Mouse (Mus musculus) hindbrain, postnatal 0 days (tissue): ENCODE results near the gene Fahd1. TPM values are rescaled to one million over a fixed set of nuclear protein-coding genes. Genes with fewer than 3 reads are reported as not detected.

Experiments used
- ATAC-seq: fragments of 200-750 bp; cut with Nextera tagmentation; 2 replicates; pipeline ENCODE4 v1.8.0; 2017; ENCODE audit warnings: mild to moderate bottlenecking, moderate TSS enrichment, moderate library complexity
- DNase-seq: peaks from one replicate; pipeline ENCODE4 v3.0.0-alpha.2; 2015; ENCODE audit warnings: low spot score
- H3K27ac ChIP-seq: fragments of 300-500 bp; sonication (generic); 2 replicates; pipeline ENCODE4 v1.5.1; 2014; ENCODE audit warnings: mild to moderate bottlenecking
- H3K27me3 ChIP-seq: fragments of 300-500 bp; sonication (generic); 2 replicates; pipeline ENCODE4 v1.6.1; 2014; ENCODE audit warnings: low read length, mixed read lengths; ENCODE audit not compliant: insufficient read depth
- H3K36me3 ChIP-seq: fragments of 300-500 bp; sonication (generic); 2 replicates; pipeline ENCODE4 v1.6.1; 2014; ENCODE audit warnings: low read length, mixed read lengths; ENCODE audit not compliant: insufficient read depth
- H3K4me1 ChIP-seq: fragments of 300-500 bp; sonication (generic); 2 replicates; pipeline ENCODE4 v1.6.1; 2014; ENCODE audit warnings: antibody characterized with exemption, low read length, mixed read lengths; ENCODE audit not compliant: insufficient read depth
- H3K4me2 ChIP-seq: fragments of 300-500 bp; sonication (generic); 2 replicates; pipeline ENCODE4 v1.6.1; 2014; ENCODE audit warnings: low read depth, mild to moderate bottlenecking, low read length, moderate library complexity, mixed read lengths
- H3K4me3 ChIP-seq: fragments of 300-500 bp; sonication (generic); 2 replicates; pipeline ENCODE4 v1.5.1; 2014; ENCODE audit warnings: low read length
- H3K9ac ChIP-seq: fragments of 300-500 bp; sonication (generic); replicated peaks from 2 replicates; pipeline ENCODE4 v1.6.1; 2014; ENCODE audit warnings: mild to moderate bottlenecking, low read length, moderate library complexity, mixed read lengths
- H3K9me3 ChIP-seq: fragments of 300-500 bp; sonication (generic); 2 replicates; pipeline ENCODE4 v1.6.1; 2016; ENCODE audit warnings: low read length, mixed read lengths
- CTCF ChIP-seq: IDR thresholded peaks from 2 replicates; pipeline ENCODE4 v1.5.1; 2016; ENCODE audit warnings: antibody characterized with exemption, control low read depth, low read depth
- WGBS: fragments of 180-500 bp; shearing (Covaris S2); extraction: QIAGEN DNeasy Blood & Tissue Kit; methylation state at CpG from one replicate; pipeline ENCODE4 v1.1.7; 2014; 5-methylcytosine and 5-hydroxymethylcytosine counted together
- polyA plus RNA-seq: library from polyadenylated mRNA; unstranded; fragments of >200 nt; fragmentation: Nextera tagmentation; extraction: Ambion mirVana; gene quantifications from 2 replicates; pipeline ENCODE4 v1.2.1, GENCODE M21; 2015
- total RNA-seq: library from RNA; depleted of rRNA; stranded (reverse); fragments of >200 nt; gene quantifications from 2 replicates; pipeline ENCODE4 v1.2.3, GENCODE M21; 2014

The Fahd1 gene
- total and polyA plus RNA-seq, 2 experiments from 2014 or later: 16.6 to 20.2 TPM

DNA sequence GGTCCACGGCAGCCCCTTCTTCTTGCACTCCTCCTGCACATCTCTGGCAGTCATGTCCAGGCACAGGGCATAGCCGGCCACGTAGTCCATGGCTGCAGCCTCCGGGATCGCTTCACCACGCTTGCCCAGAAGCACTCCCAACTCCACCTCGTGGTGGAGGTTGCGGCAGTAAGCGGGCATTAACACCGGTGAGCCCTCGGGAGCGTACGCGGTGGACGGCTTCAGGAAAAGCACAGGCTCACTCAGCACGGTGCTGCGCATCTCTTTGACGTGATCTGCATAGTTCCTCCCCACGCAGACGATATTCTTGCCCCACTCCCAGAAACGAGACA, 465 bp downstream of the Fahd1 start:
- Histone ChIP-seq H3K36me3 (peaks cover 7% of the 10 kb centered on the region), H3K9ac (peak overlapping the region; percentile 63), H3K4me2 (peak overlapping the region; percentile 82), H3K27ac (peak overlapping the region; percentile 90), H3K27me3 (no peaks in the 10 kb centered on the region), H3K4me3 (peak overlapping the region; percentile 85), H3K9me3 (no peaks in the 10 kb centered on the region), H3K4me1 (peaks cover 14% of the 10 kb centered on the region)
- peak; percentile 72 for TF ChIP-seq CTCF
- ATAC-seq (no peak; the same call in 1 of the 2 replicates), DNase-seq (no peak)
- WGBS: under 1% methylated on average over 21 of the region's 21 CpGs

- Histone ChIP-seq H3K4me2 (peak overlapping the region; percentile 82), H3K4me1 (peaks cover 14% of the 10 kb centered on the region), H3K9me3 (no peaks in the 10 kb centered on the region), H3K27ac (no peak overlapping the region), H3K9ac (no peak overlapping the region), H3K36me3 (peaks cover 6% of the 10 kb centered on the region), H3K4me3 (peak overlapping the region; percentile 85; the same call in 1 of the 2 replicates), H3K27me3 (no peaks in the 10 kb centered on the region)
- ATAC-seq (no peak), DNase-seq (no peak)
- no peak for TF ChIP-seq CTCF
Measured at GRCm38 (mm10) chr17:24848600-24849031, 1.5 kb downstream of the Fahd1 start.

DNA sequence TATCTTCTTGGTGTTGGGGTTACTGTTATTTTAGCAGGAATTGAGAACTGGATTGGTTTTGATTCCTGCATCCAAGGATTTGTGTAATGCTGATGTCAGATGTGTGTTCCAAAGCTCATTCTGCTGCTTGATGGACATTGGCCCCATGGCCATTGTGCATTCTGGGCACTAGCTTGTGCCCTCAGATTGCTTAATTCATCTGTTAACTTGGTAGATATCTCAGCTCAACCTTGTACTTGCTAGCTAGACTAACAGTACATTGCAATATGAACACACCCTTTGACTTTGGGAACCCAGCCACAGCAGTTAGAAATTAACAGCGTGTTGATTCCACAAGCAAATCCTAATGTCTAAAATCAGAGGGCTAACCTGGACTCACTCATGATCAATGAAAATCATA, 2.8 kb downstream of the Fahd1 start:
- no peak overlapping the region for H3K4me3 ChIP-seq
- TF ChIP-seq CTCF: no peak
- WGBS: 100% methylated on average over 1 of the region's 1 CpGs
- no peak for DNase-seq
- H3K9me3 ChIP-seq: no peaks in the 10 kb centered on the region
- no peak for ATAC-seq
- H3K9ac ChIP-seq: no peak overlapping the region
- H3K36me3 ChIP-seq: no peaks in the 10 kb centered on the region
- H3K4me1 ChIP-seq: peaks cover 14% of the 10 kb centered on the region
- no peak overlapping the region for H3K4me2 ChIP-seq
- no peak overlapping the region for H3K27ac ChIP-seq
- no peaks in the 10 kb centered on the region for H3K27me3 ChIP-seq

GRCm38 (mm10) chr17:24844525-24844924, 5.6 kb downstream of the Fahd1 start:
- H3K4me3 ChIP-seq: no peak overlapping the region
- H3K4me1 ChIP-seq: peaks cover 10% of the 10 kb centered on the region; the same call in 1 of the 2 replicates
- no peaks in the 10 kb centered on the region for H3K36me3 ChIP-seq
- no peaks in the 10 kb centered on the region for H3K27me3 ChIP-seq
- no peak overlapping the region for H3K9ac ChIP-seq
- TF ChIP-seq CTCF: no peak
- no peak for ATAC-seq
- no peak for DNase-seq
- no peaks in the 10 kb centered on the region for H3K9me3 ChIP-seq
- no peak overlapping the region for H3K27ac ChIP-seq
- WGBS: 68% methylated on average over 9 of the region's 9 CpGs
- H3K4me2 ChIP-seq: no peak overlapping the region

DNA sequence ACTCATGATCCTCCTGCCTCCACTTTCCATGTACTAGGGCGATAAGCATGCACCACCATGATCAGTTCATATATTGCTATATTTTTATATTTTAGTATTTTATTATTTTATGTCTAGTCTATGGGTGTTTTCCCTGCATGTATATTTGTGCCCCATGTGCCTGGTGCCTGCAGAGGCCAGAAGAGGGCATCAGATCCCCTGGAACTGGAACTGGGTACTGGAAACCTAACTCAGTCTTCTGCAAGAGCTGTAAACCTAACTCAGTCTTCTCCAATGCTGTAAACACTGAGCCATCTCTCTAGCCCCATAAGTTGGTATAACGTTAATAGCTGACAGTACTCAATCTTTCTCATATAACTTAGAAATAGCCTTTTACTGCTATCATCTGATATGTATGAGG, 7.5 kb downstream of the Fahd1 start:
- Histone ChIP-seq H3K27me3 (no peaks in the 10 kb centered on the region), H3K4me2 (no peak overlapping the region), H3K9ac (no peak overlapping the region), H3K4me3 (no peak overlapping the region), H3K4me1 (no peaks in the 10 kb centered on the region), H3K36me3 (no peaks in the 10 kb centered on the region), H3K9me3 (no peaks in the 10 kb centered on the region), H3K27ac (no peak overlapping the region)
- DNase-seq (no peak), ATAC-seq (no peak)
- 57% methylated on average over 2 of the region's 2 CpGs for WGBS
- TF ChIP-seq CTCF: no peak; the same call in 1 of the 2 replicates

- no peaks in the 10 kb centered on the region for H3K27me3 ChIP-seq
- TF ChIP-seq CTCF: peak; percentile 53
- H3K9ac ChIP-seq: no peak overlapping the region
- H3K4me3 ChIP-seq: no peak overlapping the region
- no peak for DNase-seq
- 47% methylated on average over 4 of the region's 4 CpGs for WGBS
- no peaks in the 10 kb centered on the region for H3K4me1 ChIP-seq
- no peak overlapping the region for H3K4me2 ChIP-seq
- H3K36me3 ChIP-seq: no peaks in the 10 kb centered on the region
- no peak overlapping the region for H3K27ac ChIP-seq
- no peak for ATAC-seq
- no peaks in the 10 kb centered on the region for H3K9me3 ChIP-seq
Measured at GRCm38 (mm10) chr17:24841133-24841532, 9.0 kb downstream of the Fahd1 start.

DNA sequence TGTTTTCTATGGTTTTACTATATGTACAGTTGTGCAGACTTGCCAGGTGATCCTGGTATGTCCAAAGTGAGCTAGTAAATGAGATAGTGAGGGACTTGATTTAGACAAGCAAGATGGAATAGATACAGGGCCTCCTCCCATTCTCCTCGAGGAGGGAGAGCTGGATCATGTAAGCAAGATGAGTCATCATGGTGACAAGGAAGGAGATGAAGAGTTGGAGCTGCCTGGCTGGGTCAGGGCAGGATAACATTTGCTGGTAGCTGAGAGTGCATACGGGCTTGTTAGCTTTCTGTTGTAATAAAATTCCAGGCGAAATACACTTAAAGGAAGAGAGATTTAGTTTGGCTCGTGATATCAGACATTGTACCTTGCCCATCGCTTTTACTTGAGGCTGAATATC, 9.8 kb downstream of the Fahd1 start:
- H3K27ac ChIP-seq: no peak overlapping the region
- WGBS: 62% methylated on average over 5 of the region's 5 CpGs

More for the DNA sequence above, 9.8 kb downstream of the Fahd1 start:
- Histone ChIP-seq H3K4me2 (no peak overlapping the region), H3K36me3 (no peaks in the 10 kb centered on the region), H3K9ac (no peak overlapping the region), H3K9me3 (no peaks in the 10 kb centered on the region), H3K4me3 (no peak overlapping the region), H3K27me3 (no peaks in the 10 kb centered on the region), H3K4me1 (no peaks in the 10 kb centered on the region)
- no peak for TF ChIP-seq CTCF
- ATAC-seq: no peak
- no peak for DNase-seq
